ENCODE assay signal across 10 mouse cellular contexts in genomic region chr7:104231203-104231602, GRCm38 (mm10). TPM values are rescaled to one million over a fixed set of nuclear protein-coding genes. Genes with fewer than 3 reads are reported as not detected.
DNase-seq lines count a peak whose midpoint lies in the region; ATAC-seq and TF ChIP-seq lines count a peak whose summit lies in the region.
"Had no signal": no experiment of that assay in that cellular context is flagged by ENCODE, and none has a peak within 500 bp of the region (broad histone marks: within the 10 kb centered on the region; RNA-seq: fewer than 3 reads in every experiment).

No protein-coding gene starts in this region.

- H3K36me3 ChIP-seq in E14TG2a.4 (ENCODE audit: insufficient read depth, low read length) = peaks cover 89% of the 10 kb centered on the region

- no peaks in the 10 kb centered on the region for H3K9me3 ChIP-seq in E14TG2a.4 (ENCODE audit: low read length)

- intact Hi-C loops in left cerebral cortex, postnatal 36 days (cut with DNase I) = no loop called here

- DNase-seq in layer of hippocampus, adult 2 months (ENCODE audit: low spot score in 2 of 2) = peak in 1 of 2 experiments; percentile 17
- DNase-seq in layer of hippocampus, adult 9-10 months (ENCODE audit: low spot score) = no peak
- DNase-seq in adrenal gland, postnatal 25 days = peak; percentile 21
- no peak for DNase-seq in cerebellum, postnatal 10 days
- DNase-seq in left cerebral cortex, postnatal 36 days (ENCODE audit: low spot score in 2 of 2) = no peak

- TF ChIP-seq CTCF in layer of hippocampus, adult 2 months (conservative IDR thresholded peaks at IDR 0.05) = peak; percentile 76
- peak; percentile 89 for TF ChIP-seq CTCF in E14TG2a.4 (conservative IDR thresholded peaks at IDR 0.05; ENCODE audit: low read length)

- no peaks in the 10 kb centered on the region for H3K27me3 ChIP-seq in E14TG2a.4 (ENCODE audit: insufficient read depth, low read length)

- no peak overlapping the region for H3K4me3 ChIP-seq in layer of hippocampus, adult 2 months
- H3K4me3 ChIP-seq in E14TG2a.4 (replicated peaks; ENCODE audit: low read length) = no peak overlapping the region
- H3K4me3 ChIP-seq: erythroblast, embryonic 14.5 days had no signal

- peaks cover 38% of the 10 kb centered on the region for H3K4me1 ChIP-seq in E14TG2a.4 (replicated peaks; ENCODE audit: low read depth, low read length)

- peak; percentile 82 for ATAC-seq in inflammation-experienced regulatory T-cells, adult 6 months
- peak; percentile 96 for ATAC-seq in neutrophil, adult 5-6 weeks (ENCODE audit: extremely low read depth, insufficient number of reproducible peaks, low FRiP score, poor library complexity, severe bottlenecking)

- H3K27ac ChIP-seq in layer of hippocampus, adult 2 months = no peak overlapping the region
- H3K27ac ChIP-seq: macrophage had no signal

RNA-seq across cellular contexts. Expression of gene Trim6, which starts 12.6 kb away (rescaled TPM):
- total RNA-seq in layer of hippocampus, adult 2 months (2021) = under 1 TPM; 0.25 to 0.28 TPM
- total RNA-seq in adrenal gland, postnatal 25 days (2021) = 0.48 and 1.2 TPM in 2 replicates
- polyA plus RNA-seq in inflammation-experienced regulatory T-cells, adult 6 months (2017; shearing (Covaris generic)) = 1 to 10 TPM in 2 of 3 experiments, not detected in 1; 1.4 to 2.2 TPM
- total RNA-seq in neutrophil, adult 5-6 weeks (2017) = 1.3 and 2.3 TPM in 2 replicates
- total RNA-seq in left cerebral cortex, postnatal 36 days (2021) = under 1 TPM in 1 of 2 experiments, not detected in 1; 0.15 TPM
- polyA plus RNA-seq: erythroblast, embryonic 14.5 days had no signal

RNA-seq across cellular contexts. Expression of gene Trim34a, which starts 13.1 kb away (rescaled TPM):
- 1 to 10 TPM; 1.1 to 2.0 TPM for total RNA-seq in layer of hippocampus, adult 2 months (2021)
- 7.7 and 12.1 TPM in 2 replicates for total RNA-seq in adrenal gland, postnatal 25 days (2021)
- 10 to 100 TPM; 50.1 to 60.0 (median 60.0) TPM for polyA plus RNA-seq in inflammation-experienced regulatory T-cells, adult 6 months (2017; shearing (Covaris generic))
- 202 and 211 TPM in 2 replicates for total RNA-seq in neutrophil, adult 5-6 weeks (2017)
- total RNA-seq in left cerebral cortex, postnatal 36 days (2021) = 1 to 10 TPM in 1 of 2 experiments, under 1 TPM in 1; 0.94 to 1.1 TPM
- polyA plus RNA-seq: erythroblast, embryonic 14.5 days had no signal

RNA-seq across cellular contexts. Expression of gene Olfr649, which starts 35.4 kb away (rescaled TPM):
- not detected for total RNA-seq in layer of hippocampus, adult 2 months (2021)
- not detected in 2 replicates for total RNA-seq in adrenal gland, postnatal 25 days (2021)
- polyA plus RNA-seq in inflammation-experienced regulatory T-cells, adult 6 months (2017; shearing (Covaris generic)) = not detected
- not detected in 2 replicates for total RNA-seq in neutrophil, adult 5-6 weeks (2017)
- total RNA-seq in left cerebral cortex, postnatal 36 days (2021) = not detected
- polyA plus RNA-seq: erythroblast, embryonic 14.5 days; macrophage had no signal

RNA-seq across cellular contexts. Expression of gene Olfr648, which starts 48.0 kb away (rescaled TPM):
- under 1 TPM; 0.20 to 0.26 TPM for total RNA-seq in layer of hippocampus, adult 2 months (2021)
- total RNA-seq in adrenal gland, postnatal 25 days (2021) = not detected in 2 replicates
- under 1 TPM; 0.20 to 0.50 (median 0.25) TPM for polyA plus RNA-seq in inflammation-experienced regulatory T-cells, adult 6 months (2017; shearing (Covaris generic))
- 0.12 TPM in 1 of 2 replicates, not detected in the other for total RNA-seq in neutrophil, adult 5-6 weeks (2017)
- total RNA-seq in left cerebral cortex, postnatal 36 days (2021) = under 1 TPM; 0.15 to 0.45 TPM
- polyA plus RNA-seq: macrophage had no signal

RNA-seq across cellular contexts. Expression of gene Trim5, which starts 56.7 kb away (rescaled TPM):
- total RNA-seq in layer of hippocampus, adult 2 months (2021) = under 1 TPM; 0.49 to 0.76 TPM
- 5.7 and 7.3 TPM in 2 replicates for total RNA-seq in adrenal gland, postnatal 25 days (2021)
- 10 to 100 TPM; 24.5 to 43.4 (median 41.7) TPM for polyA plus RNA-seq in inflammation-experienced regulatory T-cells, adult 6 months (2017; shearing (Covaris generic))
- total RNA-seq in neutrophil, adult 5-6 weeks (2017) = 71.1 and 78.2 TPM in 2 replicates
- total RNA-seq in left cerebral cortex, postnatal 36 days (2021) = 1 to 10 TPM in 1 of 2 experiments, under 1 TPM in 1; 0.39 to 1.1 TPM

Comparison
In these comparisons a context has a peak if more than half of its experiments do, and no peak if none do; other contexts are left out.
1. RNA of gene Trim34a, which starts 13.1 kb away (total RNA-seq): 202 to 211 TPM in neutrophil, adult 5-6 weeks; 7.7 to 12.1 TPM in adrenal gland, postnatal 25 days, 1.1 to 2.0 TPM in layer of hippocampus, adult 2 months and 0.94 to 1.1 TPM in left cerebral cortex, postnatal 36 days; every median in the first group is over 10 times any median in the second.